Mouse (Mus musculus): ENCODE measurements around the gene Serping1. TPM values are rescaled to one million over a fixed set of nuclear protein-coding genes. Genes with fewer than 3 reads are reported as not detected.

Gene Serping1
- total and polyA plus RNA-seq, 3 experiments: not detected

- TF ChIP-seq RCOR1 (conservative IDR thresholded peaks at IDR 0.05; ENCODE audit: low read depth, low read length) (no peak), BHLHE40 (IDR thresholded peaks at IDR 0.05; ENCODE audit: low read depth, low read length) (no peak), POLR2A (IDR thresholded peaks at IDR 0.05; ENCODE audit: low read depth, low read length) (no peak), GABPA (IDR thresholded peaks at IDR 0.05; ENCODE audit: insufficient replicate concordance, low read depth, low read length) (no peak), CTCF (conservative IDR thresholded peaks at IDR 0.05 in 1 of 2, IDR thresholded peaks at IDR 0.05 in 1 of 2; ENCODE audit: low read depth in 2 of 2, low read length in 2 of 2) (no peak)
- H3K27ac ChIP-seq (ENCODE audit: insufficient read depth, low read depth): no peak overlapping the region
- no peak overlapping the region for H3K4me3 ChIP-seq (replicated peaks in 1 of 3; ENCODE audit: low read depth in 2 of 3, low read length in 2 of 3, poor library complexity in 1 of 3)
- no peaks in the 10 kb centered on the region for H3K36me3 ChIP-seq (replicated peaks in 1 of 2; ENCODE audit: control insufficient read depth in 1 of 2, insufficient read depth in 1 of 2, low read length in 1 of 2)
- dilution Hi-C loops (cut with MboI; ENCODE audit: extremely low pct_ligation_motif_present, extremely low pct_unique_long_range_greater_than_20kb, low sequenced_read_pairs) (no loop called here), in situ Hi-C loops (cut with MboI; ENCODE audit: low pct_ligation_motif_present, low pct_unique_long_range_greater_than_20kb, low sequenced_read_pairs) (no loop called here)
- H3K4me1 ChIP-seq (ENCODE audit: control insufficient read depth in 1 of 2, insufficient read depth in 2 of 2): no peaks in the 10 kb centered on the region
- no peaks in the 10 kb centered on the region for H3K79me2 ChIP-seq (replicated peaks; ENCODE audit: control insufficient read depth, extremely low read depth, insufficient read depth, poor library complexity, severe bottlenecking)
- H3K9me3 ChIP-seq (replicated peaks; ENCODE audit: low read length): no peaks in the 10 kb centered on the region
- no peak overlapping the region for H3K9ac ChIP-seq (ENCODE audit: insufficient read depth, low read depth)
- H3K4me2 ChIP-seq (ENCODE audit: insufficient read depth, low read depth, poor library complexity, severe bottlenecking): no peak overlapping the region
- H3K27me3 ChIP-seq (replicated peaks): peaks cover 67% of the 10 kb centered on the region
- DNase-seq (ENCODE audit: extremely low read depth): no peak
These were observed 2.0 kb downstream of the Serping1 start for GRCm38 (mm10) chr2:84773195-84773594.

- no peak overlapping the region for H3K4me2 ChIP-seq (ENCODE audit: insufficient read depth, low read depth, poor library complexity, severe bottlenecking)
- peaks cover 63% of the 10 kb centered on the region for H3K27me3 ChIP-seq (replicated peaks)
- H3K9me3 ChIP-seq (replicated peaks; ENCODE audit: low read length): no peaks in the 10 kb centered on the region
- no peak overlapping the region for H3K4me3 ChIP-seq (replicated peaks in 1 of 3; ENCODE audit: low read depth in 2 of 3, low read length in 2 of 3, poor library complexity in 1 of 3)
- TF ChIP-seq ZMIZ1 (IDR thresholded peaks at IDR 0.05; ENCODE audit: low read depth, low read length) (no peak), POLR2AphosphoS2 (IDR thresholded peaks at IDR 0.05; ENCODE audit: low read depth, low read length) (no peak), JUN (IDR thresholded peaks at IDR 0.05; ENCODE audit: insufficient read depth, low read depth, low read length) (no peak), ZNF384 (IDR thresholded peaks at IDR 0.05; ENCODE audit: low read depth, low read length) (no peak), MAZ (IDR thresholded peaks at IDR 0.05; ENCODE audit: low read depth, low read length) (no peak), CHD1 (IDR thresholded peaks at IDR 0.05; ENCODE audit: low read depth, low read length) (no peak), BHLHE40 (IDR thresholded peaks at IDR 0.05; ENCODE audit: low read depth, low read length) (no peak), RAD21 (IDR thresholded peaks at IDR 0.05; ENCODE audit: low read depth, low read length) (no peak), MEF2A (IDR thresholded peaks at IDR 0.05; ENCODE audit: borderline replicate concordance, low read depth, low read length) (no peak), ZKSCAN1 (IDR thresholded peaks at IDR 0.05; ENCODE audit: borderline replicate concordance, low read depth, low read length) (no peak), KAT2A (IDR thresholded peaks at IDR 0.05; ENCODE audit: insufficient replicate concordance, low read length) (no peak), GABPA (IDR thresholded peaks at IDR 0.05; ENCODE audit: insufficient replicate concordance, low read depth, low read length) (no peak), USF1 (IDR thresholded peaks at IDR 0.05; ENCODE audit: low read depth, low read length) (no peak), IRF4 (IDR thresholded peaks at IDR 0.05; ENCODE audit: low read depth, low read length) (no peak), SIN3A (IDR thresholded peaks at IDR 0.05; ENCODE audit: low read length) (no peak), NELFE (IDR thresholded peaks at IDR 0.05; ENCODE audit: low read depth, low read length) (no peak), PAX5 (IDR thresholded peaks at IDR 0.05; ENCODE audit: low read length) (no peak), EP300 (IDR thresholded peaks at IDR 0.05; ENCODE audit: low read length) (no peak), RCOR1 (conservative IDR thresholded peaks at IDR 0.05; ENCODE audit: low read depth, low read length) (no peak)
- H3K27ac ChIP-seq (ENCODE audit: insufficient read depth, low read depth): no peak overlapping the region
- no peaks in the 10 kb centered on the region for H3K79me2 ChIP-seq (replicated peaks; ENCODE audit: control insufficient read depth, extremely low read depth, insufficient read depth, poor library complexity, severe bottlenecking)
- H3K36me3 ChIP-seq (replicated peaks in 1 of 2; ENCODE audit: control insufficient read depth in 1 of 2, insufficient read depth in 1 of 2, low read length in 1 of 2): no peaks in the 10 kb centered on the region
- dilution Hi-C loops (cut with MboI; ENCODE audit: extremely low pct_ligation_motif_present, extremely low pct_unique_long_range_greater_than_20kb, low sequenced_read_pairs) (no loop called here), in situ Hi-C loops (cut with MboI; ENCODE audit: low pct_ligation_motif_present, low pct_unique_long_range_greater_than_20kb, low sequenced_read_pairs) (no loop called here)
- DNase-seq (ENCODE audit: extremely low read depth): no peak
- H3K9ac ChIP-seq (ENCODE audit: insufficient read depth, low read depth): no peak overlapping the region
- no peaks in the 10 kb centered on the region for H3K4me1 ChIP-seq (ENCODE audit: control insufficient read depth in 1 of 2, insufficient read depth in 2 of 2)
These were observed 2.8 kb downstream of the Serping1 start for GRCm38 (mm10) chr2:84772454-84772853.

Data from CH12.LX (cell line).